Comparison of ENCODE assay signal across 13 mouse cellular contexts in the genomic region with DNA sequence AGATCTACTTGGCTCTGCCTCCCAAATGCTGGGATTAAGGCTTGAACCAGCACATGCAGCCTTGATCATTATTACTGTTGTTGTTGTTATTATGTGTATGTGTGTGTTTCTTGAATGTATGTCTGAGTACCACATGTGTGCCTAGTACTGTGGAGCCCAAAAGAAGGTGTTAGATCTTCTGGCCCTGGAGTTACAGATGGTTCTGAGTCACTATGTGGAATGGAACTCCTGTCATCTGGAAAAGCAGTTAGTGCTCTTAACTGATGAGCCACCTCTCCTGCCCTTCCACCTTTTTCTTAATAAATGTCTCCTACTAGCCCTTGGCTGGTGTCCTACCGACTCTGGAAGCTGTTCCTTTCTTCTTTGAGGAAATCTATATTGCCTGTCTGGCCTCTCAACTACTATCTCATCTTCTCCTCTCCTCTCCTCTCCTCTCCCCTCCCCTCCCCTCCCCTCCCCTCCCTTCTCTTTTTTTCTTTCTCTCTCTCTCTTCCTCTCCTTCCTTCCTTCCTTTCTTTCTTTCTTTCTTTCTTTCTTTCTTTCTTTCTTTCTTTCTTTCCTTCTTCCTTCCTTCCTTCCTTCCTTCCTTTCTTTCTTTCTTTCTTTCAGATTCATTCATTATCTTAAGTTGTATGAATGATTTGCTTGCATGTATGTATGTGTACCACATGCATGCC. TPM values are rescaled to one million over a fixed set of nuclear protein-coding genes. Genes with fewer than 3 reads are reported as not detected.
"Had no signal": no experiment of that assay in that cellular context is flagged by ENCODE, and none has a peak within 500 bp of the region (broad histone marks: within the 10 kb centered on the region; RNA-seq: fewer than 3 reads in every experiment).

No protein-coding gene starts in this region.

- H3K4me2 ChIP-seq: neural tube, embryonic 15.5 days; stomach, embryonic 15.5 days had no signal

- H3K4me1 ChIP-seq: neural tube, embryonic 15.5 days; stomach, embryonic 15.5 days had no signal

- H3K9ac ChIP-seq: neural tube, embryonic 15.5 days; stomach, embryonic 15.5 days had no signal

- H3K4me3 ChIP-seq: neural tube, embryonic 15.5 days; stomach, embryonic 15.5 days had no signal

- DNase-seq: retina, postnatal 1 day; right cerebral cortex, postnatal 14 days; right cerebral cortex, postnatal 25 days; spleen, adult 18-20 months; thymus, adult 18-20 months; thymus, adult 2 months; thymus, postnatal 14 days; thymus, postnatal 25 days; thymus, postnatal 36 days; thymus, postnatal 4 days had no signal

- H3K27me3 ChIP-seq: neural tube, embryonic 15.5 days; stomach, embryonic 15.5 days had no signal

- H3K27ac ChIP-seq: neural tube, embryonic 15.5 days; stomach, embryonic 15.5 days had no signal

- H3K9me3 ChIP-seq: neural tube, embryonic 15.5 days; stomach, embryonic 15.5 days had no signal

RNA-seq across cellular contexts. Expression of a gene that starts 3.2 kb away (rescaled TPM):
- total RNA-seq: neutrophil, adult 5-6 weeks had no signal

RNA-seq across cellular contexts. Expression of a gene that starts 6.4 kb away (rescaled TPM):
- total RNA-seq: neutrophil, adult 5-6 weeks had no signal
